Mouse (Mus musculus) liver, embryonic 14.5 days (tissue): ENCODE measurements around the gene Klhl4. TPM values are rescaled to one million over a fixed set of nuclear protein-coding genes. Genes with fewer than 3 reads are reported as not detected.

Experiments used
- ATAC-seq: fragments of 200-750 bp; cut with Nextera tagmentation; 2 replicates; pipeline ENCODE4 v1.8.0; 2017; ENCODE audit warnings: moderate number of reproducible peaks, mild to moderate bottlenecking, moderate library complexity; ENCODE audit not compliant: insufficient read depth
- DNase-seq, 3 experiments: peaks; one replicate each; pipeline ENCODE4 v3.0.0-alpha.2; 2012 to 2013; ENCODE audit warnings: low read depth in 3 of 3, low spot score in 3 of 3
- H3K27ac ChIP-seq: fragments of 300-500 bp; sonication (generic); 2 replicates; pipeline ENCODE4 v1.5.1; 2014; ENCODE audit warnings: moderate library complexity, mild to moderate bottlenecking, control low read depth, inconsistent platforms
- H3K27me3 ChIP-seq: fragments of 300-500 bp; sonication (generic); 2 replicates; pipeline ENCODE4 v1.6.1; 2014; ENCODE audit warnings: mild to moderate bottlenecking, low read length, moderate library complexity; ENCODE audit not compliant: control insufficient read depth, insufficient read depth
- H3K36me3 ChIP-seq: fragments of 300-500 bp; sonication (generic); replicated peaks from 2 replicates; pipeline ENCODE4 v1.6.1; 2014; ENCODE audit warnings: low read depth; ENCODE audit not compliant: control insufficient read depth, insufficient read depth
- H3K4me1 ChIP-seq, 2 experiments: fragments of 200-500 bp in 1 of 2; fragments of 300-500 bp in 1 of 2; sonication (generic) in 1 of 2; replicated peaks; 2 replicates each; pipeline ENCODE4 v1.6.1; 2012 to 2014; ENCODE audit warnings: antibody characterized with exemption in 1 of 2, inconsistent platforms in 1 of 2, low read length in 1 of 2; ENCODE audit not compliant: control insufficient read depth in 2 of 2, insufficient read depth in 2 of 2
- H3K4me2 ChIP-seq: fragments of 300-500 bp; sonication (generic); 2 replicates; pipeline ENCODE4 v1.6.1; 2014; ENCODE audit warnings: low read depth, mild to moderate bottlenecking, control low read depth, moderate library complexity
- H3K4me3 ChIP-seq, 2 experiments: fragments of 200-500 bp in 1 of 2; fragments of 300-500 bp in 1 of 2; sonication (generic) in 1 of 2; 2 replicates each; pipeline ENCODE4 v1.5.1; 2012 to 2014; ENCODE audit warnings: low read depth in 2 of 2, low read length in 2 of 2, mild to moderate bottlenecking in 2 of 2, control low read depth in 1 of 2, inconsistent platforms in 1 of 2, moderate library complexity in 1 of 2; ENCODE audit not compliant: insufficient read depth in 1 of 2
- H3K9ac ChIP-seq: fragments of 300-500 bp; sonication (generic); replicated peaks from 2 replicates; pipeline ENCODE4 v1.6.1; 2014; ENCODE audit warnings: mild to moderate bottlenecking, control low read depth, moderate library complexity
- H3K9me3 ChIP-seq: fragments of 300-500 bp; sonication (generic); 2 replicates; pipeline ENCODE4 v1.6.1; 2016; ENCODE audit warnings: low read length, mixed read lengths; ENCODE audit not compliant: control insufficient read depth
- CTCF ChIP-seq: IDR thresholded peaks from 2 replicates; pipeline ENCODE4 v1.5.1; 2016; ENCODE audit warnings: antibody characterized with exemption, low read depth, control low read depth
- EP300 ChIP-seq: IDR thresholded peaks from 2 replicates; pipeline ENCODE4 v1.6.1; 2016; ENCODE audit warnings: antibody characterized with exemption, low read depth
- WGBS: fragments of 180-500 bp; shearing (Covaris S2); extraction: QIAGEN DNeasy Blood & Tissue Kit; methylation state at CpG from one replicate; pipeline ENCODE4 v1.1.7; 2014; ENCODE audit not compliant: insufficient replicate concordance; 5-methylcytosine and 5-hydroxymethylcytosine counted together
- polyA plus RNA-seq, 2 experiments: library from polyadenylated mRNA; depleted of rRNA in 1 of 2; stranded (reverse) in 1 of 2; unstranded in 1 of 2; fragments of >200 nt; fragmentation: Nextera tagmentation in 1 of 2; extraction: Ambion mirVana in 1 of 2; gene quantifications; 2 replicates each; pipeline versions ENCODE4 v1.2.1 to v1.2.3; 2012 to 2014

The Klhl4 gene
- polyA plus RNA-seq (2012; rRNA removed) (0.29 and 0.63 TPM in 2 replicates), polyA plus RNA-seq (2014; fragmentation: Nextera tagmentation; extraction: Ambion mirVana) (1.8 and 1.9 TPM in 2 replicates)

GRCm38 (mm10) chrX:114473782-114474731, at the start of gene Klhl4:
TSS of gene Klhl4 (plus strand) at chrX:114474333.
- 32% methylated on average over 14 of the region's 14 CpGs for WGBS
- no peak within 1 kb of the TSS; the same call in 1 of the 2 replicates for H3K4me2 ChIP-seq
- DNase-seq, result no peak
- ATAC-seq, result peak; percentile 45; the same call in 1 of the 2 replicates
- no peak within 1 kb of the TSS for H3K27ac ChIP-seq
- no peak within 1 kb of the TSS for H3K9ac ChIP-seq
- H3K27me3 ChIP-seq, result no peaks in the 10 kb centered on the region
- peak within 1 kb of the TSS in 1 of 2 experiments; percentile 1; a peak in 1 of 4 replicates for H3K4me3 ChIP-seq
- H3K4me1 ChIP-seq, result no peaks in the 10 kb centered on the region
- no peak for TF ChIP-seq CTCF
- no peak for TF ChIP-seq EP300
- no peaks in the 10 kb centered on the region for H3K9me3 ChIP-seq
- H3K36me3 ChIP-seq, result no peaks in the 10 kb centered on the region

- Histone ChIP-seq H3K36me3 (no peaks in the 10 kb centered on the region), H3K27ac (no peak overlapping the region), H3K4me3 (no peak overlapping the region), H3K4me1 (no peaks in the 10 kb centered on the region), H3K9ac (no peak overlapping the region), H3K4me2 (no peak overlapping the region), H3K9me3 (no peaks in the 10 kb centered on the region), H3K27me3 (no peaks in the 10 kb centered on the region)
- no peak for TF ChIP-seq CTCF
- TF ChIP-seq EP300, result no peak
- ATAC-seq (no peak), DNase-seq (no peak)
Measured at GRCm38 (mm10) chrX:114484153-114484552, 10.0 kb downstream of the Klhl4 start.

GRCm38 (mm10) chrX:114486691-114487090, 12.6 kb downstream of the Klhl4 start:
- no peak overlapping the region for H3K4me3 ChIP-seq

GRCm38 (mm10) chrX:114558141-114558540, 84.0 kb downstream of the Klhl4 start:
- Histone ChIP-seq H3K9me3 (no peaks in the 10 kb centered on the region), H3K4me2 (no peak overlapping the region), H3K4me1 (no peaks in the 10 kb centered on the region), H3K4me3 (no peak overlapping the region), H3K27me3 (no peaks in the 10 kb centered on the region), H3K9ac (no peak overlapping the region), H3K36me3 (no peaks in the 10 kb centered on the region), H3K27ac (no peak overlapping the region)
- 32% methylated on average over 3 of the region's 3 CpGs for WGBS
- no peak for TF ChIP-seq EP300
- no peak; the same call in 1 of the 2 replicates for TF ChIP-seq CTCF
- DNase-seq, result no peak
- no peak for ATAC-seq

More at GRCm38 (mm10) chrX:114486691-114487090, 12.6 kb downstream of the Klhl4 start:
- no peak for ATAC-seq
- Histone ChIP-seq H3K9me3 (no peaks in the 10 kb centered on the region), H3K27ac (no peak overlapping the region), H3K36me3 (no peaks in the 10 kb centered on the region), H3K4me1 (no peaks in the 10 kb centered on the region), H3K27me3 (no peaks in the 10 kb centered on the region), H3K9ac (no peak overlapping the region), H3K4me2 (no peak overlapping the region)
- no peak for TF ChIP-seq EP300
- no peak for DNase-seq

- no peaks in the 10 kb centered on the region for H3K27me3 ChIP-seq
- no peaks in the 10 kb centered on the region for H3K9me3 ChIP-seq
- WGBS, result 42% methylated on average over 1 of the region's 1 CpGs
- no peak overlapping the region for H3K4me2 ChIP-seq
- ATAC-seq (no peak), DNase-seq (no peak)
- H3K4me3 ChIP-seq, result no peak overlapping the region
- no peak overlapping the region for H3K27ac ChIP-seq
- no peaks in the 10 kb centered on the region for H3K4me1 ChIP-seq
- H3K9ac ChIP-seq, result no peak overlapping the region
- H3K36me3 ChIP-seq, result no peaks in the 10 kb centered on the region
- TF ChIP-seq CTCF, result no peak
- no peak for TF ChIP-seq EP300
Measured at GRCm38 (mm10) chrX:114582311-114582710, 108.2 kb downstream of the Klhl4 start.
